Mouse (Mus musculus): Measurements from ENCODE around the gene Irgc1.
"Not testable (repeated sequence)": the region's sequence is repeated elsewhere in the genome, so short reads cannot be mapped to it uniquely, and the experiment has no call there.

Gene Irgc1

DNA sequence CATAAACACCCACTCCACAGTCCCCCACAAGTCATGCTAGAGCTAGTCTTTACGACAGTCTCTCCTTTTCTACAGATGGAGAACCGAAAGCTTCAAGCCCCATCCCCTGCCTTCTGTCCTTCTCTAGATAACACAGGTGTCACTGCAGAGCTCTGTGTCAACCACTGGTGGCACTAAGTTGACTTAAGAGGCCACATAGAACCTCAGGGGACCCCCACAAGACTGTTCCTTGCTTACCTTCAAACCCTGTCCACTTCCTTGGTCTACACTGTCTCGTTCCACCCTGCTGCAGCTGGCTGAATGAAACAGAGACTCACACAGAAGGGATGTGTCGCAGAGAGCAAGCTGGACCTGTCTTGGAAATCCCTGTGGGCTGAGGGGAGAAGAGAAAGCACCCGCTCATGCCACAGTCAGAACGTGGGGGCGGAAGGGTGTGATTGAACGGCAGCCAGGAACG is at the start of gene Irgc1:
TSS of gene Irgc1 (minus strand) at position 443 of the 457 bp plus-strand sequence.
- no peak for ATAC-seq (ENCODE audit: insufficient number of reproducible peaks, low FRiP score, low TSS enrichment)

DNA sequence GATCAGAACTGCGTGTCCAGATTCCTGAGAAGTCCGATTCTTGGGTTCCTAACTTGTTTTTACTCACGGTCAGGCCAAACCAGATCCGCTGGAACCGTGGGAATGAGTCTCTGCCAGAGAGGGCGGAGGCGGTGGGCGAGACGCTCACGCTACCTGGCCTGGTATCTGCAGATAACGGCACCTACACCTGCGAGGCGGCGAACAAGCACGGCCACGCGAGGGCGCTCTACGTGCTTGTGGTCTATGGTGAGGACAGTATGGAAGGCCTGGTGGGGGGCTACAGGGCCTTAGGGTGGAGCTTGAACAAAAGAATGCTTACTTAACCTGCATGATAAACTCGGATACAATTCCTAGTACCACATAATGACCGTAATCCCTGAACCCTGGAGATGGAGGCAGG is 49.4 kb upstream of the Irgc1 start:
- ATAC-seq (ENCODE audit: insufficient number of reproducible peaks, low FRiP score, low TSS enrichment), result no peak

DNA sequence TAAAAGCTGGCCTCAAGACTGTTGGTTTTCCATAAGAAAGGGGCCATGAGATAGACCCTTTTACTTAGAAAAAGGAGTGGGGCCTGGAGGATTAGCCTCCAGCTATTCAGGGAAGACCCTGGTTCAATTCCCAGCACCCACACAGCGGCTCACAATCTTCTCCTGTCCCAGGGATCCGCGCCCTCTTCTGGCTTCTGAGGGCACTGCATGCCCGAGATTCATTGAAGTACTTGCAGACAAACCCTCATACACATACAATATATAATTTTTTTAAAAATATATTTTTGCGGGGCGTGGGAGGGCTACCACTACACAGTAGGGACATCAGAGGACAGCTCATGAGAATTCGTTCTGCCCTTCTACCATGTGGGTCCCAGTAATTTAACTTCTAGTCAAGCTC is 48.8 kb upstream of the Irgc1 start:
- no peak for ATAC-seq (ENCODE audit: insufficient number of reproducible peaks, low FRiP score, low TSS enrichment)

DNA sequence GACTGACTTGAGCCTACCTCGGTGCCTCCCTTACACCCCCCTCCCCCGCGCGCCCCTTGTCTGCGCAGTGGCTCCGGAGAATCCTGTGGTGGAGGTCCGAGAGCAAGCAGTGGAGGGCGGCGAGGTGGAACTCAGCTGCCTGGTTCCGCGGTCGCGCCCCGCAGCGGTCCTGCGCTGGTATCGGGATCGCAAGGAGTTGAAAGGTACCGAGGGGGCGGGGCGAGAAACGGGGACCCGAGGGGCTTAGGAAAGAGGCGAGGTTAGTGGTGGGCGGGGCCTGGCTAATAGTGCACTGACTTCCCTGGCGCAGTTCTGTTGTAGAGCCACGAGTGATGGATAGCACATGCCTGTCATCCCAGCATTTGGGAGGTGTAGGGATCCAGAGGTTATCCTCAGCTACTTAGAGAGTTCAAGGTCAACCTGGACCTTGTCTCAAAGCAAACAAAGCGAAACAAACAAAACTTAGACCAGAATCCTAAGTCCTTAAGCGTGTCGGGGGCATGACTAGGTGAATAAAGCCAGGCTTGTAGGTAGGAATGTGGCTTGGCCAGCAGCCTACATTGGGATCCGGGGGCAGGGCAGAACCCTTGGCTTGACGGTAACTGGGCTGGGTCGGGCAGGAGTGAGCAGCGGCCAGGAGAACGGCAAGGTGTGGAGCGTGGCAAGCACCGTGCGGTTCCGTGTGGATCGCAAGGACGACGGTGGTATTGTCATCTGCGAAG is 47.9 kb upstream of the Irgc1 start:
- ATAC-seq (ENCODE audit: insufficient number of reproducible peaks, low FRiP score, low TSS enrichment), result no peak

DNA sequence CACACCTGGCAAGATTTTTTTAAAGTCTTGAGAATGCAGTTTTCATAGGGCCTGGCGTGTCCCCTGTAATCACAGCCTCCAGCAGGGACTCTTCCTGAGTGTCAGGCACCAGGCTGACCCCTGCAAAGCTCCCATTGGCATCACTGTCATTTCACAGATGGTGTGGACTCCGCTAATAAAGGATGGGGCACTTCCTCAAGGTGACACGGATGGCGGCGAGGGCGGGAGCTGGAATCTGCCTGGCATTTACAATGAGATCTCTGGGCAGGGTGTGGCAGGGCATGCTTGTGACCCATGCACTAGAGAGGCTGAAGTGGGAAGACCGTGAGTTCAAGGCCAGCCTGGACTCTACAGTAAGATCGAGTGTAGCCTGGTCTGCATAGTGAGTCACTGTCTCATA is 36.2 kb upstream of the Irgc1 start:
- ATAC-seq (ENCODE audit: insufficient number of reproducible peaks, low FRiP score, low TSS enrichment), result no peak

DNA sequence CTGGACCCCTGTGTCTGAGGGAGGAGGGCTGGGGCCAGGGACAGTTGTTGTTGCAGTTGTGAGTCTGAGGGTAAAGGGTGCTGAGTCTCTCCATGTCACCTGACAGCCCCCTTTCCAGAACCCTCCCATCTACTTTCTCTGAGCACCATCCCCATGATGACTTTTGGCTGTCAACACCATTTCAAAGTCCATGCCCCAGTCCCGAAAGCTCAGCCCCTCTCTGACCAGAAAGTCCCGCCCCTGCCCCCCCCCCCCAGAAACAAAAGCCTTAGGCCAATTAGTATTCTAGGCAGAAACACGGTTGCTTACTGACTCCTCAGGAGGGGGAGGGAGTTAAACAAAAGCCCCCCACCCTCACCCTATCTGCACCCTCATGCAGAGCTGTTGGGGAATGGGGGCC is 35.3 kb upstream of the Irgc1 start:
- ATAC-seq (ENCODE audit: insufficient number of reproducible peaks, low FRiP score, low TSS enrichment), result 0 out of 2 replicates have a peak, but pooled peaks have one; percentile 28

DNA sequence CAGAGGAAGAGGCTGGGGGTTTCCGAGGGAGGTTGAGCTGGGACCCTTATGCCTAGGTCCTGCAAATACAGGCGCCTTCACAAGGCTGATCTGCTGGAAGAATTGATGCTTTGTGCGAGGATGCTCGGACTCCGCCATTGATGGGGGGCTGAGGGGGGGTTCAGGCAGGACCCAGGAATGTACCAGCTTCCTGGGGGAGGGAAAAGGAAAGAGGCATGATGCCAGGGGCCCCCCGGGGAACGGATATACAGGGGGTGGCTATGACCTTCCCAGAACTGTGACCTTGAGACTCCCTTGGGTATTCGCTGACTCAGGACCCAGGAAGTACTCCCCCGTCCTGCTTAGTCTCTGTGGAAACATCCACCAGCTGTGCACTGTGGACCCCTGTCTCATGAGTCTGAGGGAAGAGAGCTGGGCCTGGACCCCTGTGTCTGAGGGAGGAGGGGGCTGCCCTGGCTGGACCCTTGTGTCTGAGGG is 34.6 kb upstream of the Irgc1 start:
- no peak for ATAC-seq (ENCODE audit: insufficient number of reproducible peaks, low FRiP score, low TSS enrichment)

DNA sequence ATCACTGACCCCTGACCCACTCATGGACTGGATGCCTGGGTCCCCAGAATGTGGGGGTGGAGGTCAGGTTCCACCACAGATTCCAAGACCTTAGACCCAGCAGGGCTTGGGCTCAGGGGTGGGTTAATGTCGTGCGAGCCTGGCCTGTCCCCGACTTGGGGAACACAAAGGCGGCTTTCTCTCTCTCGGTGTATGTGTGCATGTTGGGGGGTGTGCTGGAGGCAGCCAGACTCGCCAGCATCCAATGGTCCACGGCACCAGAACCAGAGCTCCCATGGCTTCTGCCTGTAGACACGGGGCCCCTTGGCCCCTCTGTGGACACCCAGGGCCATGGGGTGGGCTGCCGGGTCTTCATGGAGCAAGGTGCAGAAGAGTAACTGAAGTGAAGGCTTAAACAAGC is 33.4 kb upstream of the Irgc1 start:
- no peak for ATAC-seq (ENCODE audit: insufficient number of reproducible peaks, low FRiP score, low TSS enrichment)

DNA sequence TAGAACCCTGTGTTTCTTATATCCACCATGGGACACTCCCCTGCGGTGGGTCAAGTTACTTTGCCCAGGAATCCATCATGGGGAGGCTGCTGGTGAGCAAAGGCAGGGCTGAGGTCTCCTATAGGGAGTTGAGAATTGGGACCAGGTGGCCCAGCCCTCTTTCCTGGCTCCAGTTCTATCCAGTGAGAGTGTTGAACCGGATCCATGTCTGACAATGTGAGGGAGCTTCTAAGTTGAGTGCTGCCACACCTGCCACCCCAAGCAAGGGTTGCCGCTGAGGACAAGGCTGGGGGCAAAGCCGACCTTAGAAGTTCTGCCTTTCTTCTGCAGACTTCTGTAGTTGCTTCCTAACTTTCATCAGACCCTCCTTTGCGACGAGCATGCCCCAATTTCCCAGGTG is 31.2 kb upstream of the Irgc1 start:
- not testable (repeated sequence) for ATAC-seq (ENCODE audit: insufficient number of reproducible peaks, low FRiP score, low TSS enrichment)

DNA sequence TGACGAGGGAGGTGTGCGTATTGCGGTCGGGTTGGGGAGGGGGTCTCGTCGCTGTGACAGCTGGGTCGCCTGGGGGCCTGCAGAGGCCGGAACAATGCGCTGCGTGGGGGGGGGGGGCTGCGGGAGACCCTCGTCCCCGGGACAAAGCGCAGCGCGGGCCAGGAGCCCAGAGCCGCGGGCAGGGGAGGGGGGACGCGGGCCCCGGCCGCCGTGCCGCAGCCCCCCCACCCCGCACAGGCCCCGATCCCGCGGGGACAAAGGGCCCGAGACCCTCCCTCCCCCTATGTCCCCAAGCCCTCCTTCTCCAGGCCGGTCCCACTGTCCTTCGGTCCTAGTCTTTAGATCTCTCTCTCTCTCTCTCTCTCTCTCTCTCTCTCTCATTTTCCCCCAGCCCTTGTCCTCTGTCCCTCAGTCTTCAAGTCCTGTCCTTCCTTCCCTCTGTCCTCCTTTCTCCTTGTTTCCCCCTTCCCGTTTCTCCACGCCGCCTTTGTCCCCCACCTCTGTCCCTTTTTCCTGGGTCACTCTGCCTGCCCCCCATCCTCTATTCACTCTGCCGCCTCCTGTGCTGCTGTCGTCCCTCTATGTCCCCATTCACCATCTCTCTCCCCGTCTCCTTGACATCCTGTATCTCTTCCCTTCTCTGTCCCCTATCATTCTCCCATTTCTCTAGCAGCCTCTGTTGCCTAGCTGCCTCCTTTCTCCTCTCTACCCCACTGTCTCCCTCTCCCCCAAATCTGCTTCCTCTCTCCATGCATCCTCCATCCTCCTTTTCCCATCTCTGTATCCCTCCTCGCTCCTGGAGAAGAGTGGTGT is 30.3 kb upstream of the Irgc1 start:
- no peak for ATAC-seq (ENCODE audit: insufficient number of reproducible peaks, low FRiP score, low TSS enrichment)

DNA sequence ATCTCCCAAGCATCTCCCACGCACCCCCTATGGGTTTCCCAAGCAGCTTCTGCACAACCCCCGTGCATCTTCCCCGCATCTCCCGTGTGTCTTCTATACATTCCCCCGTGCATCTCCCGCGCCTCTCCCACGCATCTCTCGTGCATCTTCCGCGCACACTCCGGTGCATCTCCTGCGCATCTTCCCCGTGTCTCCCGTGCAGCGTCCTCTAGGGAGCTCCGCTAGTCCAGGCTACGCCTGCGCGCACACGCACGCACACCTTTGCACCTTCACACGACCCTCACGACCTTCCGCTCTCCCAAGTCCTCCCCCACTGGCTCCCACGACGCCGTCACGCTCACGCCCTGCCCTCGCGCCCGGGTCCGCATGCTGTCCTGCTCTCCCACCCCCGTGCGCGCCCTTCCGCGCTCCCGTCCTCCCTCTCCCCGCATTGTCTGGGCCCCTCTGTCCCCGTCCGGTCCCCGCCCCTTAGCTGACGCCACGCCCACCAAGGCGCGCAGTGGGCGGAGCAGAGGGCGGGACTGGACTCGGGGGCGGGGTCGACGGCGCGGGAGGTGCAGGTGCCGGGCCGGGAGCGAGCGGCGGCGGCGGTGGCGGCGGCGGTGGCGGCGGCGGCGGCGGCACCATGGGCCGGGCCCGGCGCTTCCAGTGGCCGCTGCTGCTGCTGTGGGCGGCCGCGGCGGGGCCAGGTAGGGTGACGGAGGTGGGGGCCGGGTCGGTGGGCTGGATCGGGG is 29.5 kb upstream of the Irgc1 start, which contains the start of gene Cadm4:
TSS of gene Cadm4 (plus strand) at position 550 of the 734 bp plus-strand sequence.
- ATAC-seq (ENCODE audit: insufficient number of reproducible peaks, low FRiP score, low TSS enrichment), result peak; percentile 72

DNA sequence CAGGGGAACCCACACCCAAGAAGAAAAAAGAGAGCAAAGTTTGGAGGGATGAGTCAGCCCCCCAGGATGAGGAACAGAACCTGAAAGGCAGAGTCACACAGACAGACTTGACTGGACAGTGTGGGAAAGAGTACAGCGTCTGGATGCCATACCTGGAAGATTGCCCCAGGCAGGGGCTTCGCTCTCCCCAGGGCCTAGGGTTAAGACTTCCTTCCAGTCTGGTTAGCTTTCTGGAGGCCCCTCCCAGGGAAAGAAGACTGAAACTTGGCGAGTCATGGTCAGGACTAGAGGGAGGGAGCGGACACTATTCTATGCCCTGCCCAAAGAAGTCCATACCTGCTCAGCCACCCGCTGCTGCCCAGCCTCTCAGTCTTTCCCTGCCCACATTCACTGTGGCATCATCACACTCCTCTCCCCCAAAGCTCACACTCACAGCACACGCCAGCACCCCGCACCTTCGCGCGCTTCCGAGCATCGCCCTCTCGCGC is 28.9 kb upstream of the Irgc1 start:
- ATAC-seq (ENCODE audit: insufficient number of reproducible peaks, low FRiP score, low TSS enrichment), result peak; percentile 42; the same call in 1 of the 2 replicates

DNA sequence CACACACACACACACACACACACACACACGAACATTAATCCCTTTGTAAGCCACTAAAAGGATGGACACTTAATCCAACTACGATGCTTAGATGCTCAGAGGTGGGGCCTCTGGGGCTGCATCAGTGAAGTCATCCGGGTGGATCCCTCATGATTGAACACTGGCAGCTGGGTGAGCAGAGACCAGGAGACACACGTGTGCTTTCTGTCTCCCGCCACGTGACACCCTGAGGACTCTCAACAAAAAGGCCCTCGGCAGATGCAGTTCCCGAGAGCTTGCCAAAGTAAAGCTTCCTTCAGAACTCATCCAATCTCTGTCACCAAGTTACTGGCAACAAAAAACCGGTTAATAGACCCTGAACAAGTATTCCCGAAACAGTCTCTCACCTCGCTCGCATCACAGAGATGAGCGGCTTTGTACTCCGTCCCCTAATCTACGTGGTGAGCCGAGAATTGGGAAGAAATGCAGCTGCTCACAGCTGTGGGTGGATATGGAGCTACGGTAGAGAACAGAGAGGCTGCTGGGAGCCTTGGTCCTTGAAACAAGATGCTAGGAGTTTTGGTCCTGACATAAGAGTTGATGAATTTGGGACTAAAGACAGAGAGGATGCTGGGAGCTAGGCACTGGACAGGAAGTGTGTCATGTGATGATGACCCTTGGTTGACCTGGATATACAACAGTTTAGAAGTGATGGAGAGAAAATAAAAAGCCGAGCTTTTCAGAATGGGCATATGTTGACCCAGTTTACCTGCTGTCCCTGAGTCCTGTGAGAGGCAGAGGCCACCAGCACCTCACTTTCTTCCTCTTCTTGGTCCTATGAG is 28.2 kb upstream of the Irgc1 start:
- ATAC-seq (ENCODE audit: insufficient number of reproducible peaks, low FRiP score, low TSS enrichment), result no peak

DNA sequence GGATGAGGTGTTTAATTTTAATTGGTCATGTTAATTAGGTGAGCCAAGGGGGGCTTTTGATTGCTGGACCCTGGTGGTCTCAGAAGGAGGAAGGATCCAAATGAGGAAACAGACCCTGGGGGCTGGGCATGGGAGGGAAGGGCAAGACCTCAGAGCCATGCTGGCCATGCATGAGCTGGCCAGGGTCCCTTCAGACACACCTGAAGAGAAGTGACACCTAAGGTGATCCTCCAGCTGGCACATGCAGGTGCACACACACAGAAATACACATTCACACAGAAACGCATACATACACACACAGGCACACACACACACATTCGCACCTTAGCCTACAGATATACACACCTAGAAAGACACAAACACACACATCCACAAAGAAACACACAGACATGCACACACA is 27.6 kb upstream of the Irgc1 start:
- no peak for ATAC-seq (ENCODE audit: insufficient number of reproducible peaks, low FRiP score, low TSS enrichment)

DNA sequence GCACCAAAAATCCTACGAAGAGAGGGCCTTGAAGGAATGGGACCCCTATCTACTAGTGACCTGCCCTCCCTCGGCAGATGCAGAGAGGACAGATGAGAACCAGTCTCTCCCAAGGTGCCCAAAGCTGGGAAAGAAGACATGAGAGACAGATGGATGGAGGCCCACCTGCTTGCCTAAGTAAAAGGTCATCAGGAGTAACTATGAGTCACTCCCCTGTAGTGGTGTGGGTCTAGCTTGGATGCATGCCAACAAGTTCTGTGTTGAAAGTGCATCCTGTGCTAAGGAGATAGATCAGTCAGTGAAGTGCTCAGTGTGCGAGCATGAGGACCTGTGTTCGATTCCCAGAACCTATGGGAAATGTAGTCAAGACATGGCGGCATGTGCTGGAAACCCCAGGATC is 26.8 kb upstream of the Irgc1 start:
- ATAC-seq (ENCODE audit: insufficient number of reproducible peaks, low FRiP score, low TSS enrichment), result no peak

DNA sequence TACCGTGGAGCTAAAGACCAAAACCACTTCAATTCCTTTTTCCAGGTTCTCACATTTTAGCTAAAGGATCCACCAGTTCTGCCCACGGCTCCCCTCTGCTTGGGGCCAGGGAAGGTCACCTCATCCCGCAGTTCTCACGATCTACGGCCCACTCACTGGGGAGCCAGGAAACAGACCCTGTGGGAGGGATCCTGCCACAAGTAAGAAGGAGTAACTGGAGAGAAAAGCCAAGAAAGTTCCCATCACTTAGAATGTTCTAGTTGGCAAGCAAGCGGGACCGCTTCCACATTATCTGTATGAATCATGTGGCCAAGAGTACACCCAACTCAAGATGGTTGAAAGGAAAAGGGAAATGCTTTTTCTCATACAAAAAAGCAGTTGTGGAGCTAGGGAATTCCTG is 24.8 kb upstream of the Irgc1 start:
- ATAC-seq (ENCODE audit: insufficient number of reproducible peaks, low FRiP score, low TSS enrichment), result no peak

DNA sequence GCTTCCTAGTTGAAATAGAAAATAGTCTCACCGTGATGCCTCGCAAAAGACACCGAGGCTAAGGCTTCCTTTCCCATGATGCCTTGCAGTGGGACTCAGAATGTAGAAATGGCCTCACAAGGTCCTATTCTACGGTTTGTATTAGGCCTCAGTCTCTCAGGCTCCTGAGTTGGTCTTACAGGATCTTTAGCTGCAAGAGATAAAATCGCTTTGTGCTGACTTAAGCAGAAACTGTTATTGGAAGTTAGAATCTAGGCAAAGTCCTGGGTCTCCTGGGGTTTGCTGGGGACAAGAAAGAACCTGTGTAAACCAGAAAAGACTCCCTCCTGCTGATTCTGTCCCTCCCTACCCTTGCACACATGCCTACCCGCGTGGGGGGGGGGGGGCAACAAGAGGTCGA is 24.2 kb upstream of the Irgc1 start:
- no peak for ATAC-seq (ENCODE audit: insufficient number of reproducible peaks, low FRiP score, low TSS enrichment)

DNA sequence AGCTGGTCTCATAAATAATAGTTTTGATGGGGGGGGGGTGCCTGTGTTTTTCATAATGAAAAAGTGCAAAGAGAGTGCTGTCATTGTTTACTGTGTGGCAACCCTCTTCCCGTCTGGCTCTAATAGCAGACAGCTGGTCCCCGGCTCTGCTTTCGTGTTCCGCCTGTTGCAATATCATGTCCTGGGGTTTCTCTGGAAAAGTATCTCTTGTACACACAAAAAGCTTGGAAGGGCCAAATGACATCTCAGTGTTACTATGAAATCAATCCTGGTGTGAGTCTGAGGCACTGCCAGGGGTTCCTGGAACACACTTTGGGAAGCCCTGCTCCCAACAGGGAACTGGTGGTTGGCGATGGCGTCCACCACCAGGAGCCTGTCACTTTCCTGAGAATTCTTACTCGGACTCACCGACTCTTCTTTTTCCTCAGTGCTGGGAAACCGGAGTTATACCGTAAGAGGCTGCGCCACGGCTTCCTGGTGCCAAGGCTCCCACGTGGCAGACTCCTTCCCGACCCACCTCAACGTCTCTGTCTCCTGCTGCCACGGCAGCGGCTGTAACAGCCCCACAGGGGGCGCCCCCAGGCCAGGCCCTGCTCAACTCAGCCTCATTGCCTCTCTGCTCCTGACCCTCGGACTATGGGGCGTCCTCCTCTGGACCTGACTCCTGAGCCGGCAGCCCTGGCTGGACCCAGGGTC is 22.9 kb upstream of the Irgc1 start:
- ATAC-seq (ENCODE audit: insufficient number of reproducible peaks, low FRiP score, low TSS enrichment), result no peak

DNA sequence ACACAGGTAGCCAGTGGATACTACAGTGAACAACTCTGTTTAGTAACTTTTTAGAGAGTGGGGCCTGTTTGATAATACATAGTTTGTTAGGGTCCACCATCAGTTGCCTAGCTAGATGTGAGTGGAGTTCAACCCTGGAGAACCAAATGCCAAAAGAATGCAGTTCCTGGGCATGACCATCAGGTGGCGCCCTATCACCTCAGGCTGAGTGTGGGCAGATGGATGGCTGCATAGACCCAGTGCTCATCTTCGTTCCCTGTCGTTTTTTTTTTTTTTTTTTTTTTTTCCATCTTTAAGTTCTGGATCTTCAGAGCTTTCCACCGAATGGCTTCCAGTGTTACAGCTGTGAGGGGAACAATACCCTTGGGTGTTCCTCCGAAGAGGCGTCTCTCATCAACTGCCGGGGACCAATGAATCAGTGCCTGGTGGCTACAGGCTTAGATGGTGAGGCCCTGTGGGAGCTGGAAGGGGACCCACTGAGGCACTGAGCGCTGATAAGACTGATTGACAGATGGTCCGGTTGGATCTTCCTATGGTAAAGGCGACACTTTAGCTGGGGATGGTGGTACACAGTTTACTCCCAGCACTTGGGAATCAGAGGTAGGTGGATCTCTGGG is 21.9 kb upstream of the Irgc1 start:
- ATAC-seq (ENCODE audit: insufficient number of reproducible peaks, low FRiP score, low TSS enrichment), result peak; percentile 56
